Mouse (Mus musculus): ENCODE measurements around the gene Wdr89. TPM values are rescaled to one million over a fixed set of nuclear protein-coding genes. Genes with fewer than 3 reads are reported as not detected.

Wdr89 gene
- polyA plus RNA-seq, 1 experiment from 2014 or later = 9.3 TPM

DNA sequence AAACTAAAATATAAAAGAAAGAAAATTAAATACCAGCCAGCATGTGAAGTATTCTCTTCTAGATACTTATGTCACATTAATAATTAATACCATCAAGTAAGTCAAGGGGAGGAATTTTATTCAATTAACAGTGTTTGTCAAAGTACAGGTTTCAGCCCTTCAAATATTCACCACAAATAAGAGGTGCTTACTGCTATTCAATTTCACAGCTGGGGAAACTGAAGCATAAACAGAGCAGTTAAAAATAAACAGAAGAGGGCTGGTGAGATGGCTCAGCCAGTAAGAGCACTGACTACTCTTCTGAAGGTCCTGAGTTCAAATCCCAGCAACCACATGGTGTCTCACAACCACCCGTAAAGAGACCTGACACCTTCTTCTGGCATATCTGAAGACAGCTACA lies 7.0 kb downstream of the Wdr89 start:
- H3K4me3 ChIP-seq (ENCODE audit: low read length) = no peak overlapping the region
- no peak for ATAC-seq
- no peaks in the 10 kb centered on the region for H3K9me3 ChIP-seq (ENCODE audit: control insufficient read depth, low read length)
- H3K4me2 ChIP-seq (ENCODE audit: low read depth, low read length) = no peak overlapping the region
- no peaks in the 10 kb centered on the region for H3K36me3 ChIP-seq (ENCODE audit: control insufficient read depth, insufficient read depth, low read length)
- no peak overlapping the region for H3K9ac ChIP-seq (ENCODE audit: low read depth, low read length)
- H3K27ac ChIP-seq (ENCODE audit: low read length) = no peak overlapping the region
- no peaks in the 10 kb centered on the region for H3K27me3 ChIP-seq (replicated peaks; ENCODE audit: control insufficient read depth, insufficient read depth, low read length)
- 84% methylated on average over 1 of the region's 1 CpGs for WGBS
- H3K4me1 ChIP-seq (ENCODE audit: control insufficient read depth, insufficient read depth, low read length) = no peaks in the 10 kb centered on the region

DNA sequence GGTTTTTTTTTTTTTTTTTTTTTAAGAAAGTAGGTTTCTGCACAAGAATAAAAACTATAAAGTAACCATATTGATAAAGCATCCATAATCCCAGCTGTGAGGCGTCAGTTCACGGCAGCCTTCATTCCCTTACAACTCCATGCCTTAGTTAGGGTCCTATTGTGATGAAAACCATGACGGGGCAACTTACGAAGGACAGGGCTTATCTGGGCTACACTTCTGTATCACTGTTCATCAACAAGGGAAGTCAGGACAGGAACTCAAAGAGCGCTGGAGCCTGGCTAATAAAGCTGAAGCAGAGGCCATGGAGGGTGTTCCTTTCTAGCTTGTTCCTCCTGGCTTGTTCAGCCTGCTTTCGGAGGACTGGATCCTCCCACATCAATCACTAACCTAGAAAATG lies 10.9 kb downstream of the Wdr89 start:
- Histone ChIP-seq H3K27ac (ENCODE audit: low read length) (no peak overlapping the region), H3K9ac (ENCODE audit: low read depth, low read length) (no peak overlapping the region), H3K4me3 (ENCODE audit: low read length) (no peak overlapping the region), H3K9me3 (ENCODE audit: control insufficient read depth, low read length) (no peaks in the 10 kb centered on the region), H3K4me1 (ENCODE audit: control insufficient read depth, insufficient read depth, low read length) (no peaks in the 10 kb centered on the region), H3K27me3 (replicated peaks; ENCODE audit: control insufficient read depth, insufficient read depth, low read length) (no peaks in the 10 kb centered on the region), H3K36me3 (ENCODE audit: control insufficient read depth, insufficient read depth, low read length) (no peaks in the 10 kb centered on the region), H3K4me2 (ENCODE audit: low read depth, low read length) (no peak overlapping the region)
- WGBS = 79% methylated on average over 6 of the region's 6 CpGs
- no peak for ATAC-seq

DNA sequence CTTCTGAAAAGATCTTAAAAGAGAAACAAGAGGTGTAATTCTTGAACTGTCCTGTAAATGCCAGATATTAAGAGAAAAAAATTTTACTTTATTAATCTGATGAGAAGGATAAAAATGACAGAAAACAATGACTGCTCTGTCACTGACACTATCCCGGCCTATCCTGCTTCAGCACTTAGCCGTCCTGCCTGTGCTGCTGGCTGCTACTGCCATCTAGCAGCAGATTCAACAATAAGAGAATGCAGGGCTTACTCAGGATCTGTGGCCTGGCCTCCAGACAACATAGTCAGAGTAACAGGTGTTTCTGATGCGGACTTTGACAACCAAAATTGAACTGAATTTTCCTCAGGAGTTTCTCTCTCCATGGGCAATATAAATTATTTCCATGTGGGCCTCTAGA lies 12.8 kb downstream of the Wdr89 start:
- ATAC-seq = peak; percentile 64; the same call in 1 of the 2 replicates
- H3K27ac ChIP-seq (ENCODE audit: low read length) = no peak overlapping the region
- no peak overlapping the region for H3K4me3 ChIP-seq (ENCODE audit: low read length)
- H3K27me3 ChIP-seq (replicated peaks; ENCODE audit: control insufficient read depth, insufficient read depth, low read length) = no peaks in the 10 kb centered on the region
- no peaks in the 10 kb centered on the region for H3K36me3 ChIP-seq (ENCODE audit: control insufficient read depth, insufficient read depth, low read length)
- WGBS = 41% methylated on average over 3 of the region's 3 CpGs
- H3K9ac ChIP-seq (ENCODE audit: low read depth, low read length) = no peak overlapping the region
- H3K4me2 ChIP-seq (ENCODE audit: low read depth, low read length) = no peak overlapping the region
- H3K4me1 ChIP-seq (ENCODE audit: control insufficient read depth, insufficient read depth, low read length) = no peaks in the 10 kb centered on the region
- no peaks in the 10 kb centered on the region for H3K9me3 ChIP-seq (ENCODE audit: control insufficient read depth, low read length)

DNA sequence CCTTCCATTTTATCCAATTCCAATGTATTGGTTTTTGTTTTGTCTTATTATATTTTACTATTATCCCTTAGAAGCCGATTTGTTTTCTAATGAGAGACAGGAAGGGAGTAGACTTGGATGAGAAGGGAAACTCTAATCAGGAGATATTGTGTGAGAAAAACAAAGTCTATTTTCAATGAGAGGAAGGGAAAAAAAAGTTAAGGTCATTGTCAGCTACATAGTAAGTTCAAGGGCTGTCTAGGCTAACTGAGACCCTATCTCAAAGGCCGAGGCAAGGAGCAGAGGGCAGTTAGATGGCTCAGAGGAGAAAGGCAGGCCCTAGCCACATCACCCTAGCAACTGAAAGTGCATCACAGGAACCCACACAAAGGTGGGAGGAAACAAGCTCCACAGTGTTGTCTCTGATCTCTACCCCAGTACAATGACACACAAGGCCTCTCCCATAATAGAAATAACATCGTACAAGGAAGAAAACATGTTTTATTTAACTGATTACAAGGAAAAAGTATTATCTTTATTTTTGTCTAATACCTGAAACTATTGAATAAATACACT lies 15.0 kb downstream of the Wdr89 start:
- ATAC-seq = no peak
- WGBS = 77% methylated on average over 3 of the region's 3 CpGs
- H3K9ac ChIP-seq (ENCODE audit: low read depth, low read length) = no peak overlapping the region

DNA sequence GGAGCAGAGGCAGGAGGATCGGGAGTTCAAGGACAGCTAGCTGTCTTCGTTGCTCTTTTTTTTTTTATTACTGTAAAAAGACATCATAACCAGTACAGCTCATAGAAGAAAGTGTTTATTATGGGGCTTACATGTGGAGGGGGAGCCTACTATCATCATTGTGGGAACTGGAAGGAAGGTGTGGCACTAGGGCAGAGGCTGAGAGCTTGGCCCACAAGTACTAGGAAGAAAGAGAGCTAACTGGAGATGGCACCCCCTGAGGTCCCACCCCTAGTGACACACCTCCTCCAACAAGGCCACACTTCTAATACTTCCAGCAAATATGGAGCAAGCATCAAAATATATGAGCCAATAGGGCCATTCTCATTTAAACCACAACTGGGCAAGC lies 19.6 kb downstream of the Wdr89 start:
- no peak overlapping the region for H3K9ac ChIP-seq (ENCODE audit: low read depth, low read length)
- H3K27me3 ChIP-seq (replicated peaks; ENCODE audit: control insufficient read depth, insufficient read depth, low read length) = no peaks in the 10 kb centered on the region
- no peaks in the 10 kb centered on the region for H3K4me1 ChIP-seq (ENCODE audit: control insufficient read depth, insufficient read depth, low read length)
- no peak overlapping the region for H3K4me3 ChIP-seq (ENCODE audit: low read length)
- 78% methylated on average over 2 of the region's 2 CpGs for WGBS
- no peak overlapping the region for H3K27ac ChIP-seq (ENCODE audit: low read length)
- H3K36me3 ChIP-seq (ENCODE audit: control insufficient read depth, insufficient read depth, low read length) = no peaks in the 10 kb centered on the region
- H3K4me2 ChIP-seq (ENCODE audit: low read depth, low read length) = no peak overlapping the region
- no peak for ATAC-seq
- H3K9me3 ChIP-seq (ENCODE audit: control insufficient read depth, low read length) = no peaks in the 10 kb centered on the region

More for the DNA sequence above, 15.0 kb downstream of the Wdr89 start:
- H3K4me1 ChIP-seq (ENCODE audit: control insufficient read depth, insufficient read depth, low read length) = no peaks in the 10 kb centered on the region
- no peak overlapping the region for H3K4me3 ChIP-seq (ENCODE audit: low read length)
- no peaks in the 10 kb centered on the region for H3K9me3 ChIP-seq (ENCODE audit: control insufficient read depth, low read length)
- no peaks in the 10 kb centered on the region for H3K36me3 ChIP-seq (ENCODE audit: control insufficient read depth, insufficient read depth, low read length)
- no peak overlapping the region for H3K4me2 ChIP-seq (ENCODE audit: low read depth, low read length)
- no peak overlapping the region for H3K27ac ChIP-seq (ENCODE audit: low read length)
- no peaks in the 10 kb centered on the region for H3K27me3 ChIP-seq (replicated peaks; ENCODE audit: control insufficient read depth, insufficient read depth, low read length)

DNA sequence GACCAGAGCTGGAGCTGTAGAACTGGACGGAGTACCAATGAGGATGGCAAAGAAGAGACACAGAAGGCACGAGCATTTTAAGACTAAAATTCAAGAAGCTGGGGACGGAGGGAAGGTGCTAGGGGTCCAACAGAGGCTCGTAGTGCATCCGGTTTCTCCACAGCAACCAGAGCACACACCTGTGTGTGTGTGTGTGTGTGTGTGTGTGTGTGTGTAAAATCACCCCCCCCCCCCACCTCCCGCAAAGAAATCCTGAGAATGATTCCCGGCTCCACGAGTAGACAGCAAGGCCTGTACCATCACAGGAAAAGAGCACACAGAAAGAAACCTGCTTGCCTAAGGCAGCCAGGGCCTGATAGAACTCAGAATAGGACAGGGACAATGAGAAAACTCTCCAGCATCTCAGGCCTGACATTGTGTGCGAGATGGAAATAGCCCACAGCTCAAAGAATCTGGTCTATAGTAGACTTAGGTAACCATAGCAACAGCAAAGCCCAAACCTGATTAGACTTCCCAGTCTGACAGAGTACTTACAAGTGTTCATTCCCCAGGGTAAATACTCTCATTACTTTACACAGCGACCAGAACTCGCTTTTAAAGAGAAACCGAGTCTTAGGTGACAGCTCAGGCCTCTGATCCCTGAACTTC lies 20.2 kb downstream of the Wdr89 start:
- Histone ChIP-seq H3K9ac (ENCODE audit: low read depth, low read length) (no peak overlapping the region), H3K27ac (ENCODE audit: low read length) (no peak overlapping the region), H3K27me3 (replicated peaks; ENCODE audit: control insufficient read depth, insufficient read depth, low read length) (no peaks in the 10 kb centered on the region), H3K36me3 (ENCODE audit: control insufficient read depth, insufficient read depth, low read length) (no peaks in the 10 kb centered on the region), H3K9me3 (ENCODE audit: control insufficient read depth, low read length) (no peaks in the 10 kb centered on the region), H3K4me1 (ENCODE audit: control insufficient read depth, insufficient read depth, low read length) (no peaks in the 10 kb centered on the region), H3K4me3 (ENCODE audit: low read length) (no peak overlapping the region), H3K4me2 (ENCODE audit: low read depth, low read length) (no peak overlapping the region)
- 76% methylated on average over 12 of the region's 12 CpGs for WGBS
- ATAC-seq = no peak

DNA sequence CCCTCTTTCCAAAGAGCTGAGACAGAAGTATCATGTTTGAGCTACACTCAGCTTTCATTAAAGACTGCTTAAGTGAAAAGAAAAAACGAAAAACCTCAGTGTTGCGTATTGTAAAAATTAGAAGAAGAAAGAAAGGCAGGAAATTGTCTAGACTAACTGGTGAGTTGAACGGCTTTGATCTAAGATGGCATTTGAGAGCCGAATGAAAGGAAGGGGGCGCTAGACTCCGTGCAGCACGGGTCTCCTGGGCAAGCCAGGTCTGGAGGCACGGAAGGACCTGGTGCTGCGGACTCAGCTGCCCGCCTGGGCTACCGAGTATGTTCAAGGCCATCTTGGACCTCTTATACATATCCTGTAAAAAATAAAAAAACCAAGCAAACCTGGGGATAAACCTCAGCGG lies 21.1 kb downstream of the Wdr89 start:
- no peaks in the 10 kb centered on the region for H3K4me1 ChIP-seq (ENCODE audit: control insufficient read depth, insufficient read depth, low read length)
- H3K27ac ChIP-seq (ENCODE audit: low read length) = no peak overlapping the region
- H3K36me3 ChIP-seq (ENCODE audit: control insufficient read depth, insufficient read depth, low read length) = no peaks in the 10 kb centered on the region
- no peaks in the 10 kb centered on the region for H3K9me3 ChIP-seq (ENCODE audit: control insufficient read depth, low read length)
- 62% methylated on average over 12 of the region's 12 CpGs for WGBS
- H3K4me2 ChIP-seq (ENCODE audit: low read depth, low read length) = no peak overlapping the region
- H3K27me3 ChIP-seq (replicated peaks; ENCODE audit: control insufficient read depth, insufficient read depth, low read length) = no peaks in the 10 kb centered on the region
- no peak for ATAC-seq
- H3K4me3 ChIP-seq (ENCODE audit: low read length) = no peak overlapping the region
- no peak overlapping the region for H3K9ac ChIP-seq (ENCODE audit: low read depth, low read length)

DNA sequence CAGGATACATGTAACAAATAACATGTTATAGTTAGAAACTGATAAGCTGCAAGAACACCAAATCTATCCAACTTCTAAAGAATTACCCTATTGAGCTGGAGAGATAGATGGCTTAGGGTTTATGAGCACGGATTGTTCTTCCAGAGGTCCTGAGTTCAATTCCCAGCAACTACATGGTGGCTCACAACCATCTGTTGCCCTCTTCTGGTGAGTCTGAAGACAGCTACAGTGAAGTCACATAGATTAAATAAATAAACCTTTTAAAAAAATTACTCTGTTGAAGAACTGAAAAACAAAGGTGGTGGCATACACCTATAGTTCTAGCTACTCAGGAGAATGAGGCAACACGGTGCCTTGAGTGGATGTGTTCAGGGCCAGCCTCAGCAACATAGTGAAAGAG lies 21.7 kb downstream of the Wdr89 start:
- no peak for ATAC-seq
- Histone ChIP-seq H3K4me3 (ENCODE audit: low read length) (no peak overlapping the region), H3K36me3 (ENCODE audit: control insufficient read depth, insufficient read depth, low read length) (no peaks in the 10 kb centered on the region), H3K27ac (ENCODE audit: low read length) (no peak overlapping the region), H3K4me2 (ENCODE audit: low read depth, low read length) (no peak overlapping the region), H3K27me3 (replicated peaks; ENCODE audit: control insufficient read depth, insufficient read depth, low read length) (no peaks in the 10 kb centered on the region), H3K4me1 (ENCODE audit: control insufficient read depth, insufficient read depth, low read length) (no peaks in the 10 kb centered on the region), H3K9ac (ENCODE audit: low read depth, low read length) (no peak overlapping the region), H3K9me3 (ENCODE audit: control insufficient read depth, low read length) (no peaks in the 10 kb centered on the region)
- 90% methylated on average over 2 of the region's 2 CpGs for WGBS

DNA sequence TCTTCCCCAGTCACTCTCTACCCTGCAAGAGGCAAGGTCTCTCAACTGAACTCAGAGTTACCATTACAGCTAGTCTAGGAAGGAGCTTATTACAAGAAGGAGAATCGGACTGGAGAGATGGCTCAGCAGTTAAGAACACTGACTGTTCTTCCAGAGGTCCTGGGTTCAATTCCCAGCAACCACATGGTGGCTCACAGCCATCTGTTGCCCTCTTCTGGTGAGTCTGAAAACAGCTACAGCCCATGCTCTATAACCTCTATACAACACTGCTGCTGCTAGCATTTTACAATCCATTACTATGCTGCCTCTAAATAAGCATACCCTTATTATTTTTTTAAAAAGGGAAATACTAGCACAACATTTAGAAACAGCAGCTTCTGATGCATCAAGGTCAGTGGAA lies 23.6 kb downstream of the Wdr89 start:
- H3K27me3 ChIP-seq (replicated peaks; ENCODE audit: control insufficient read depth, insufficient read depth, low read length) = no peaks in the 10 kb centered on the region
- 72% methylated on average over 1 of the region's 1 CpGs for WGBS
- no peak for ATAC-seq

DNA sequence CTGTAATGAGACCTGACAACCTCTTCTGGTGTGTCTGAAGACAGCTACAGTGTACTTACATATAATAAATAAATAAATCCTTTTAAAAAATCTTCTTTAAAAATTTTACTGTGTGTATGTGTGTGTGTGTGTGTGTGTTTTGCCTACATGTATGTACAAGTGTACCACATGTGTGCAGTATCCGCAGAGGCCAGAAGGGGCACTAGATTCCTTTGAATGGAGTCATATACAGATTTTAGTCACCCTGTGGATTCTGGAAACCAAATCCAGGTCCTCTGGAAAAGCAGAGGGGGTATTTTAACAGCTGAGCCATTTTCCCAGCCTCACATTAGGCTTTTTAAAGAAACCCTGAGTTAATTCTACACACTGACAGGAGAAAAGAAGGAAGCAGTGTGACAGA lies 27.6 kb downstream of the Wdr89 start:
- Histone ChIP-seq H3K9ac (ENCODE audit: low read depth, low read length) (no peak overlapping the region), H3K27me3 (replicated peaks; ENCODE audit: control insufficient read depth, insufficient read depth, low read length) (no peaks in the 10 kb centered on the region), H3K9me3 (ENCODE audit: control insufficient read depth, low read length) (no peaks in the 10 kb centered on the region), H3K4me3 (ENCODE audit: low read length) (no peak overlapping the region), H3K4me1 (ENCODE audit: control insufficient read depth, insufficient read depth, low read length) (no peaks in the 10 kb centered on the region), H3K4me2 (ENCODE audit: low read depth, low read length) (no peak overlapping the region), H3K27ac (ENCODE audit: low read length) (no peak overlapping the region), H3K36me3 (ENCODE audit: control insufficient read depth, insufficient read depth, low read length) (no peaks in the 10 kb centered on the region)
- no peak for ATAC-seq
- 97% methylated on average over 1 of the region's 1 CpGs for WGBS

More for the DNA sequence above, 23.6 kb downstream of the Wdr89 start:
- Histone ChIP-seq H3K36me3 (ENCODE audit: control insufficient read depth, insufficient read depth, low read length) (no peaks in the 10 kb centered on the region), H3K9ac (ENCODE audit: low read depth, low read length) (no peak overlapping the region), H3K4me1 (ENCODE audit: control insufficient read depth, insufficient read depth, low read length) (no peaks in the 10 kb centered on the region), H3K27ac (ENCODE audit: low read length) (no peak overlapping the region), H3K4me3 (ENCODE audit: low read length) (no peak overlapping the region), H3K4me2 (ENCODE audit: low read depth, low read length) (no peak overlapping the region), H3K9me3 (ENCODE audit: control insufficient read depth, low read length) (no peaks in the 10 kb centered on the region)

All from intestine, embryonic 16.5 days (tissue).